Mouse (Mus musculus) liver, adult 2 months (tissue): ENCODE data around the gene Serpinb6a.

Experiments
- CTCF ChIP-seq: fragments of 200-500 bp; IDR thresholded peaks from 2 replicates; pipeline ENCODE4 v1.5.1; 2011; ENCODE audit warnings: low read depth, low read length, control low read depth
- POLR2A ChIP-seq: fragments of 200-500 bp; IDR thresholded peaks from 2 replicates; pipeline ENCODE4 v1.6.1; 2011; ENCODE audit warnings: low read length, control low read depth; ENCODE audit not compliant: insufficient read depth; ENCODE audit errors: extremely low read depth

DNA sequence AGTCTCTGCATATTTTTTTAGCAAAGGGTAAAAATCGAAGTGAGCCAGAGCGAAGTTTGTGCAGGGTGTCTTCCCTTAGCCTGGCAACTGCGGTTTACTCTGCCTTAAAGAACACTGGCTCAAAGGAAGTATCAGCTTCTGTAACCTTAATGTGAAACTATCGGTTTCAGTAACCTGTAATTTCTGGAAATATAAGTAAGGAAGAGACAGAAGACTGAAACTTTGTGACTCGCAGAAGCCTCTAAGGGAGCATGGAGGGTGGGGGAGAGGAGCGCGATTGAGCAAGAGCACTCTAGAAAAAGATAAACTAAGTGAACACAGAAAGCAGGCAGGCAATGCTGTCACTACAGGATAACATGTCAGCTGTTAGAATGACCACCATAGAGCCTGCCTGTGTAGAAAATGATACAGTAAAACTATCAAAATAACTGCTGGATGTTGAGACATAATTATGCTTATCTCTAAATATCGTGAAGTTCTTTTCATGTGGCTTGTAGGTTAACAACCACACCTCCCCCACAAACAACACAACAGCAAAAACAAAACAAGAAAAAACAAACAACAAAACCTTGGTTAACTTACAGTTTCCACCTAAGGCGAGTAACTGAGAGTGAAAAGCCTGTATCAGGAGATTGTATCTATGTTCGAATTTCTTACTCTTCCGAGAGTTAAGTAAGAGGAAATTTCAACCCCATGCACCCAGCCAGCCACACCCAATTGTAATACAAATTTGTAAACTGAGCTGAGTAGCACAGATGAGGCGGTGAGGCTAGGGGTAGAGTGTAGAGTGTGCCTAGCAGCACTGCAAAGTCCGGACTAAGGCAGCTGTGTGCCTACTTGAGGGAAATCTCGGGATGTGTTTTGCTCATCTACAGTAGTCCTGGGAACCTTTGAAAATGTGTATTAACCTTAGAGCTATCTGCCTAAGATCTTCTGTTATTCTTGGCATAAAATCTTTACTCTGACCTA lies 37.3 kb downstream of the Serpinb6a start:
- TF ChIP-seq POLR2A (no peak), CTCF (no peak)
